Mouse (Mus musculus) T-helper 17 cell (primary cell): ENCODE data around the gene Fam92b.

ENCODE experiments used
- in situ Hi-C, 2 experiments: fragments of 300-600 bp; cut with MboI, MseI; formaldehyde crosslinking; loops; 1 replicate in 1 of 2; 2 replicates in 1 of 2; pipeline ENCODE4 v1.15.1; 2025; ENCODE audit warnings: high pct_unique_total_duplicates in 2 of 2

Gene Fam92b

GRCm38 (mm10) chr8:120161658-120162403 lies 15.4 kb downstream of the Fam92b start:
- in situ Hi-C loops: no loop called here

GRCm38 (mm10) chr8:120160366-120160765 lies 16.9 kb downstream of the Fam92b start:
- in situ Hi-C loops: no loop called here

- in situ Hi-C loops: no loop called here
These were observed 24.6 kb downstream of the Fam92b start for GRCm38 (mm10) chr8:120152636-120153035.

GRCm38 (mm10) chr8:120151151-120151550 lies 26.1 kb downstream of the Fam92b start:
- in situ Hi-C loops: no loop called here

- in situ Hi-C loops: no loop called here
These were observed 27.2 kb downstream of the Fam92b start for GRCm38 (mm10) chr8:120150028-120150427.

GRCm38 (mm10) chr8:120146051-120146450 lies 31.2 kb downstream of the Fam92b start:
- in situ Hi-C loops: no loop called here

- in situ Hi-C loops: loop anchor here in 1 of 2 experiments (5.0 kb wide), 1 partner anchor 1513 kb away; no protein-coding TSS in a partner anchor
These were observed 32.5 kb downstream of the Fam92b start for GRCm38 (mm10) chr8:120144652-120145301.

- in situ Hi-C loops: loop anchor here in 1 of 2 experiments (5.0 kb wide), 1 partner anchor 1513 kb away; no protein-coding TSS in a partner anchor
These were observed 33.2 kb downstream of the Fam92b start for GRCm38 (mm10) chr8:120143911-120144651.

- in situ Hi-C loops: loop anchor here in 1 of 2 experiments (5.0 kb wide), 1 partner anchor 1517 kb away; no protein-coding TSS in a partner anchor
These were observed 36.5 kb downstream of the Fam92b start for GRCm38 (mm10) chr8:120140769-120141168.

- in situ Hi-C loops: no loop called here
These were observed 38.3 kb downstream of the Fam92b start for GRCm38 (mm10) chr8:120138958-120139357.

- in situ Hi-C loops: no loop called here
These were observed 40.6 kb downstream of the Fam92b start for GRCm38 (mm10) chr8:120136618-120137017.

- in situ Hi-C loops: no loop called here
These were observed 41.6 kb downstream of the Fam92b start for GRCm38 (mm10) chr8:120135687-120136086.

GRCm38 (mm10) chr8:120133169-120133568 lies 44.1 kb downstream of the Fam92b start:
- in situ Hi-C loops: no loop called here

GRCm38 (mm10) chr8:120131158-120131557 lies 46.1 kb downstream of the Fam92b start:
- in situ Hi-C loops: no loop called here

- in situ Hi-C loops: no loop called here
These were observed 47.7 kb downstream of the Fam92b start for GRCm38 (mm10) chr8:120129547-120129946.

- in situ Hi-C loops: no loop called here
These were observed 50.7 kb downstream of the Fam92b start for GRCm38 (mm10) chr8:120126357-120127161.

GRCm38 (mm10) chr8:120124836-120125389 lies 52.4 kb downstream of the Fam92b start:
- in situ Hi-C loops: no loop called here

GRCm38 (mm10) chr8:120124261-120124660 lies 53.0 kb downstream of the Fam92b start:
- in situ Hi-C loops: no loop called here

GRCm38 (mm10) chr8:120120951-120121350 lies 56.3 kb downstream of the Fam92b start:
- in situ Hi-C loops: no loop called here

- in situ Hi-C loops: no loop called here
These were observed 57.3 kb downstream of the Fam92b start for GRCm38 (mm10) chr8:120119931-120120330.

GRCm38 (mm10) chr8:120119429-120119828 lies 57.8 kb downstream of the Fam92b start:
- in situ Hi-C loops: no loop called here
